Comparison of ENCODE assay signal across 24 mouse cellular contexts in genomic region chr12:76938013-76938412, GRCm38 (mm10).
"Had no signal": no experiment of that assay in that cellular context is flagged by ENCODE, and none has a peak within 500 bp of the region (broad histone marks: within the 10 kb centered on the region; RNA-seq: fewer than 3 reads in every experiment).

No protein-coding gene starts in this region.

- H3K4me2 ChIP-seq: forebrain, embryonic 15.5 days; heart, embryonic 11.5 days; heart, embryonic 13.5 days; heart, embryonic 15.5 days; hindbrain, embryonic 13.5 days; hindbrain, embryonic 15.5 days; limb, embryonic 13.5 days; limb, embryonic 15.5 days; liver, embryonic 12.5 days had no signal

- H3K9ac ChIP-seq: forebrain, embryonic 15.5 days; forebrain, postnatal 0 days; heart, embryonic 13.5 days; heart, embryonic 15.5 days; hindbrain, embryonic 13.5 days; hindbrain, embryonic 15.5 days; limb, embryonic 13.5 days; limb, embryonic 15.5 days; liver, embryonic 12.5 days; liver, embryonic 14.5 days had no signal

- H3K27me3 ChIP-seq: forebrain, embryonic 15.5 days; heart, embryonic 13.5 days; heart, embryonic 15.5 days; hindbrain, embryonic 13.5 days; hindbrain, embryonic 15.5 days; limb, embryonic 13.5 days; limb, embryonic 15.5 days; liver, embryonic 12.5 days had no signal

- H3K4me1 ChIP-seq: forebrain, embryonic 15.5 days; hindbrain, embryonic 13.5 days; hindbrain, embryonic 15.5 days had no signal

- H3K4me3 ChIP-seq: forebrain, embryonic 15.5 days; heart, adult 2 months; heart, embryonic 13.5 days; heart, embryonic 15.5 days; hindbrain, embryonic 13.5 days; hindbrain, embryonic 15.5 days; limb, embryonic 13.5 days; limb, embryonic 15.5 days; liver, embryonic 12.5 days had no signal

- DNase-seq: forebrain, postnatal 0 days; gastrocnemius, postnatal 14 days; gastrocnemius, postnatal 36 days; heart, adult 11 months; heart, adult 2 months; heart, postnatal 14 days; heart, postnatal 36 days; layer of hippocampus, adult 9-11 months; layer of hippocampus, postnatal 36 days; left cerebral cortex, postnatal 4 days; lung, adult 18-20 months had no signal

- H3K9me3 ChIP-seq: forebrain, embryonic 15.5 days; heart, embryonic 13.5 days; heart, embryonic 15.5 days; hindbrain, embryonic 13.5 days; hindbrain, embryonic 15.5 days; limb, embryonic 13.5 days; limb, embryonic 15.5 days; liver, embryonic 12.5 days had no signal

- H3K27ac ChIP-seq: forebrain, embryonic 15.5 days; heart, adult 2 months; heart, embryonic 13.5 days; heart, embryonic 15.5 days; hindbrain, embryonic 13.5 days; hindbrain, embryonic 15.5 days; hindbrain, postnatal 0 days; kidney, postnatal 0 days; limb, embryonic 13.5 days; limb, embryonic 15.5 days; liver, embryonic 12.5 days; liver, embryonic 14.5 days had no signal

- ATAC-seq: forebrain, embryonic 15.5 days; forebrain, postnatal 0 days; hindbrain, postnatal 0 days; intestine, embryonic 16.5 days; liver, embryonic 12.5 days had no signal
